Mouse (Mus musculus): ENCODE results near the gene Hs6st3.

Gene Hs6st3

DNA sequence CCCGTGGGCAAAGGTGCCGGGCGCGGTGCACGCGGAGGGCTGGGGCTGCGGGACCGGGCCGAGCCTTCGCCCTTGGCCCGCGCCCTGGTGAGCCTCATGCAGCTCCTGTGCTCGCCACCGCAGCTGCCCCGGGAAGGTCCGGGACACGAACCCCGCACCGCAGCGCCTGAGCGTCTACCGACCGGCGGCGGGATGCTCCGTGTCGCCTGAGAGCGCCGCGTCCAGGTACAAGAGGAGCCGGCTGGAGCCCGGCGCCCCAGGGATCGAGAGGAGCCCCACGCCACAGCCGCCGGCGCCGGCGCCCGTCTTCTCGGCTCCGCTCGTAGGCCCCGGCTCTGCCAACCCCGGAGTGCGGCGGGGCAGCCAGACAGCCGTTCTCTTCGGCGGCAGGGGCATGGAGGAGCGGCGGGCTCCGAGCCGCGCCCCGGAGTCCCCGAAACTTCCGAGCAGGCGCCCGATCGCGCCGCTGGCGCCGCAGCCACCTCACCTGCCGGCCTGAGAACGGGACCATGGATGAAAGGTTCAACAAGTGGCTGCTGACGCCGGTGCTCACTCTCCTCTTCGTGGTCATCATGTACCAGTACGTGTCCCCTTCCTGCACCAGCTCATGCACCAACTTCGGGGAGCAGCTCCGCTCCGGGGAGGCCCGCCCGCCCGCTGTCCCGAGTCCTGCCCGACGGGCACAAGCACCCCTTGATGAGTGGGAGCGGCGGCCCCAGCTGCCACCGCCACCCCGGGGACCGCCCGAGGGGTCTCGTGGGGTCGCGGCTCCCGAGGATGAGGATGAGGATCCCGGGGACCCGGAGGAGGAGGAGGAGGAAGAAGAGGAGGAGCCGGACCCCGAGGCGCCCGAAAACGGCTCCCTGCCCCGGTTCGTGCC lies at the start of gene Hs6st3:
Hs6st3 (plus strand) TSS at position 436 of the 880 bp plus-strand sequence.
- no peak for DNase-seq (ENCODE audit: low read depth, low spot score)

DNA sequence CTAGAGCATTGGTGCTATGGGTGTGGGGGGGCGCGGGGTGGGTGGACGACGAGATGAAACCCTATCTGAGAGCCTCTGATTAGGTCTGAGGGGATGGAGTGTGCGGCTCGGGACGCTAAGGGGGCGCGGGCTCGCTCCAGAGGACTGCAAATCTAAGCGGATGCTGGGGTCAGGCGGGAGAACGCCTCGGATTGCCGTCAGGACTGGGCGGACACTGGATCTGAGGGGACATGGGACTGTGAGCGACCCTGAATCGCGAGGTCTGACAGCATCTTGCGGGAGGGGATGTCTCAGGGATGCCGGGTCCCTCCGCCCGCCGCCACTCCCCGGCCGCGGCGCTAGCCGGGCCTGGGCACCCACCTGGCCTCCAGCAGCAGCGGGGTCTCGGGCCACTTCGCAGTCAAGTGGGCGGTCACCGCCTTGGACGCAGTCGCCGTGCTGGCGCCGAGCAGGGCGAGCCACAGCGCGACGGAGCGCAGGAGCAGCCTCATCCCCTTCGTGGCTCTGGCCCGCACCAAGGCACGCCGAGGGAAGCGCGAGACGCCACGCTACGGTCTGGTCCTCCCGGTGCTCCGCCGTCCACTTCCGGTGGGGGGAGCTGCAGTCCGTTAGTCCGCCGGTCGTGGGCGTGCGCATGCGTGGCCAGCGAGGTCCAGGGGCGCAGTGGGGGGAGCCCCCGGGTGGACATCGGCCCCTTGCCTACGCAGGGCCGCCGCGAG lies 39.1 kb upstream of the Hs6st3 start, which contains the start of gene Uggt2:
Uggt2 (minus strand) TSS at position 580 of the 719 bp plus-strand sequence.
- DNase-seq (ENCODE audit: low read depth, low spot score) = peak; percentile 68

DNA sequence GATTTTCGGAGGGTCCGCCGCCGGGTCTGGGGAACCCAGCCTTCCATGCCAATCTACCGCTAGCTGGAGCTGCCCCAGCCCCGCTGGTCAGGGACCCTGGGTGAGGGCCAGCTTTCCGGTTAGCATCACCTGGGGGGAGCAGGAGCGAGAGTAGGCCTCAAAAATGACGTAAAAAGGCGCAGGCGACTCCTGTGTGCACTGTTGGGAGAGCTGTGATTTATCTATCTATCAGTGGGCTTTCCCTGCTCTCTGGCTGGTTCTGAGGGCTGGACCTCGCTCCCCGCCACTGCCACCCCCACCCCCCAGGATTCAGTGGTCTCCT lies 38.6 kb upstream of the Hs6st3 start:
- DNase-seq (ENCODE audit: low read depth, low spot score) = peak; percentile 2

DNA sequence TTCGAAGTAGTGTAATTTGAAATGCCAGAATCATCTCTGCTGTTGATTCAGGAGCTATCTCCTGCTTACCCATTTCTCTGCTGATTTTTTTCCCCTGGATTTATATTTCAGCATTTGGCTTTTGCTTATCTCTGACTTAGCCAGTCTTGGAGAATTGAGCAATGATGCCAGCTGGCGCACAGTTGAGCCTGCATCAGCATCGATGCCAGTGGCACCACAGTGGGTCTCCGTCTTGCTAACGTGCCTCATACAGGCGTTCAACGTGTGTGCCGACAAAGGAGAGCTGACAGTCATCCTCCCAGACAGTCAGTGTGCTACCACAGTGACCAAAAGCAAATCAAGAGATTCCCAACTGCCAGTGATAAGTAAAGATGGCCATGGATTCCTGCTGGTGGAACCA lies 30.6 kb upstream of the Hs6st3 start:
- DNase-seq (ENCODE audit: low read depth, low spot score) = no peak

DNA sequence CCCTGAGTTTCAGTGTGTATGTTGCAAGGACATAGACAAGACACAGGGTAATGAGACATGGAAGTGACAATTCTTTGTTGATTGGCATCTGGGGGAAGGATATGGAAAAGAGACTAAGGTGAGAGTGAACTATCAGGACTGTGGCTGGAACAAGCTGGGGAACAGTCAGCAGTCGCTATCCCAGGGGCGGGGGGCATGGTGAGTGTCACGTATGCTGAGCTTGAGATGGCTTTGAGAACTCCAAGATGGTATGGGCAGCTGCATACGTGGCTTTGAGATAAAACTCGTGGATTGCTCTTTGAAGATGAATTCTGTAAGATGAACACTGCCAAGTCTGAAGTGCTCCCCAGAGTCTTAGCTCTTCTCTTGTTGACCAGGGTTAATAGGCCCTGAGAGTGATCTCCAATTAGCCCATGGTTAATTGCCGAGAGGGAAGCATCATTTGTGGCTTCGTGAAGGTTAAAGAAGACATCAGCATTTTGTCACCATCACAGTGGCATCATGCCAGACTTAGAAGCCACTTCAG lies 29.3 kb upstream of the Hs6st3 start:
- DNase-seq (ENCODE audit: low read depth, low spot score) = no peak

DNA sequence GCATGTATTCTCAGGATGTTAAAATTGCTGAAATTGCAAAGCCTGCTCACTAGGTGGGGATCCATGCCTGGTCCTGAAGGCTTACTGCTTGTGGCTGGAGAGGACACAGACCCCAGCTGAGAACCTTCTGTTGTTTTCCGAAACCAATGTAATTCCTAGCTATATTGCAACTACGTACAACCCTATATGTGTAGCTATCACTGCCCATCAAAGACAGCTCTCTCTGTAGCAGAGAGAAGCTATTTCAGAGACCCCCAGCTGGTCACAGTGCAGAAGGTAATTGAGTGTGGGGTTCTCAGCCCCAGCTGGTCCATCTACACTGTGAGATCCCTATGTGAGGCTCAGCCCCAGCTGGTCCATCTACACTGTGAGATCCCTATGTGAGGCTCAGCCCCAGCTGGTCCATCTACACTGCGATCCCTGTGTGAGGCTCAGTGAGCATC lies 28.3 kb upstream of the Hs6st3 start:
- no peak for DNase-seq (ENCODE audit: low read depth, low spot score)

DNA sequence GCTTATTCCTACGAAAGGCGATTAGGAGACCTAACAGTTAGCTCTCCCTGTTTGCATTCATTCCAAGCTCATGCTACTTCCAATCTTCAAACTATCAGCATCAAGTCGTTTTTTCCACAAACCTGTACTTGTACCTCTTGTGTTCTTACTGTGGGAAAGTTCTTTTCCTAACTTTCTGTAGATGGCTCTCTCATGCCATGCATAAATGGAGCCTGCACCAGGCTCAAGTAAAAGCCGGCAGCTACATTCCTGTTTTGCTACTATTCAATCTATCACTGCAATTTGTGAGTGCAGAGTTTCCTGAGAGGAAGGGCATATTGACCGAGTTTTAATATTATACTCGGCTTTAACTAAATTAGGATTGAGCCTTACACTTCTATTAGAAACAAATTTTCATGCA lies 25.6 kb upstream of the Hs6st3 start:
- DNase-seq (ENCODE audit: low read depth, low spot score) = no peak

DNA sequence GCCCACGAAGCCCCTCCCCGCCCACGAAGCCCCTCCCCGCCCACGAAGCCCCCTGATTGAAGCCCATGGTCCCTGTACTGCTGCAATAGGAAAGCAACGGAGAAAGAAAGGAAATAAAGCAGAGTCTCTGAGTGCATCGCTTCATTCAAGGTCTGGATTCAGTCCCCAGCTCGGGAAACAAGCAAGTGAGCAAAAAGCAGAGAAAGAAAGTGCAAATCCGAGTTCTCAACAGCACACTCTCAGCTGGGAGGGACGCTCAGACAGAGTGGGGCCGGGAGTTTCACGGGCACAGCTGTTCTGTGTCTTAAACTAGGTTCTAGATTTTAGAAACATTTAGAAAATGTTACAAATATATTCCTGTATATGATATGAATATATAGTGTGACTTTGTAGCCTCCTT lies 14.6 kb upstream of the Hs6st3 start:
- no peak for DNase-seq (ENCODE audit: low read depth, low spot score)

DNA sequence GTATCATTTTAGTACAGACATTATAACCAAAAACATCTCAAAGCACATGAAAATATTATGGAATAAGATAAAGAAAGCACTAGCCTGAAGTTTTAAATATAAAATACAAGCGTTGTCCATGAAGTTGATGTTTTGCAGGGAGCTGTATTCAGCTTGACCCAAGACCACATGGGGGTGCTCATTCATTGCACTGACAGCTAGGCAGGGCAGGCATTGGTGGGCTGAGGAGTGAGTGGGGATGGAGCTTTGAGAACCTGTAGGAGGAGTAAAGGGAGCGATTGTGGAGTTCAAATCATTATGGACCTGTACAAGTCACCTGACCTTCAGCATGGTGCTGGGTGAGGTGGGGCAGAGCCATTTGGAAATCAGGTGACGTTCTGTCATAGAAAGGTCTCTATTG lies 14.1 kb upstream of the Hs6st3 start:
- no peak for DNase-seq (ENCODE audit: low read depth, low spot score)

DNA sequence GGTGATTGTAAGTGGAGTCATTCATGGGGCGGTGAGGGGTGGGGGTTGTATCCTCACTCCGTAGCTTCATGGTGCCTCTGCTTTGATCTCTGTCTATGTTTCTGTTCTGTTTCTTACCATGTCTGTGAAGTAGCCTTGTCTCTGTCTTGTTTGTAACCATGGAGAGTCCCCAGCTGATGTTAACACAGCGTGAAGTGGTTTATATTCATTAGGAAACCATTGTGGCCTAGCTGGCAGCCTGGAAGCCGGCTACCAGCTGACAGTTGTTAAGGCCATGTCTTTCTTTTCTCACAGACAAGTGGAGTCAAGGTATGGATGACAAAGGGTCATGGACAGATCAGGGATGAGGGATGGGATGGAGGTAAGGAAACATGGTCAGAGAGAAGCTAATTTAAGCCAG lies 12.3 kb upstream of the Hs6st3 start:
- DNase-seq (ENCODE audit: low read depth, low spot score) = no peak

DNA sequence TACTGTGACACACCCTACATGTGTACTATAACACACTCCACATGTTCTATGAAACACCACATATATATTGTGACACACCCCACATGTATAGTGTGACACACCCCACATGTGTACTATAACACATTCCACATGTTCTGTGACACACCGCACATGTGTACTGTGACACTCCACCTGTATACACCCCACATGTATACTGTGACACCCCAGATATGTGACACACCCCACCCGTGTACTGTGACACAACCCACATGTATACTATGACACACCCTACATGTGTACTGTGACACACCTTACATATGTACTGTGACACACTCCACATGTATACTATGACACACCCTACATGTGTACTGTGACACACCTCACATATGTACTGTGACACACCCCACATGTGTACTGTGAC lies 10.8 kb upstream of the Hs6st3 start:
- DNase-seq (ENCODE audit: low read depth, low spot score) = no peak

DNA sequence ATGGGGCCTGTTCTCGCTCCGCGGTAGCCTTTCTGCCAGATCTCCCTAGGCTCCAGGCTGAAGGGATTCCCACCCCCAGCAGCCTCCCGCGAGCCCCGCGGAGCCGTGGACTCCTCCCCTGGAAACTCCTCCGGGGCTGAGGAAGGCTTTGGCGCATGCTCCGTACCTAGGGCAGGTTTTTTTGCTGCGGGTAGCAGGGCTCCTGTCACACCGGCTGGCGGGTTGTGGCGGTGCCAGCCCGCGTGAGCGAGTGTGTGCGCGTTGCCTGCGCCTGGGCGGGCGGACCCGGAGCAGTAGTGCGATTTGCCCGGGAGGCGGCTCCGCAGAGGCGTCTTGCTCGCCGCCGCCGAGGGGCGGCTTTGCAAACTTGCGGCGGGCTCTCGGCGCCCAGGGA lies 632 bp upstream of the Hs6st3 start:
- DNase-seq (ENCODE audit: low read depth, low spot score) = no peak

DNA sequence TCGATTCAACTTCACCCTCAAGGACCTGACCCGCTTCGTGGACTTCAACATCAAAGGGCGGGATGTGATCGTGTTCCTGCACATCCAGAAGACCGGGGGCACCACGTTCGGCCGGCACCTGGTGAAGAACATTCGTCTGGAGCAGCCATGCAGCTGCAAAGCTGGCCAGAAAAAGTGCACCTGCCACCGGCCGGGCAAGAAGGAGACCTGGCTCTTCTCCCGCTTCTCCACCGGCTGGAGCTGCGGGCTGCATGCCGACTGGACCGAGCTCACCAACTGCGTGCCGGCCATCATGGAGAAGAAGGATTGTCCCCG lies 602 bp downstream of the Hs6st3 start:
- no peak for DNase-seq (ENCODE audit: low read depth, low spot score)

DNA sequence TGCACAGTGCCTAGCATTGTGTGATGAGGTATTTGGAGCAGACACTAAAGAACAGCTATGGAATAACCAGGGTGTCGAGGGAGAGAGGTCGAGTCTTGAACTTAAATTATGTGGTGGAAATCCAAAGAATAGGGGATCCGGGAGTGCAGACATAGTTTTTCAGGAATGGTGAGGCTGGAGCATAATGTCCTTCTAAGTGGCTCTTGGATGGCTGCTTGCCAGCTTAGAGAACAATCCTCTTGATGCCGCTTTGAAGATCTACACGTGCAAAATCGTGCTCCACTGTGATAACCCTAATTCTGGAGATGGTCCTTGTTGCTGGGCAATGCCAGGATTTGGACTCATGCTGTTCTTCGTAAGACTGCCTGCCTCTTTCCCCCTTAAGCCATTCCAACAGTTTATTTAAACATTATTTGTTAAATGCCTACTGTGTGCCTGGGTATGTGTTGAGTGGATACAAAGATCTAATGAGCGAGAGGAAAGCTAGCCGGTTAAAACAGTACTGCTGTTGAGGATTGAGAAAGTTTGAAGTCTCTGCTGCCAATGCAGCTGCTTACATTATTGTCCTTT lies 1.3 kb downstream of the Hs6st3 start:
- no peak for DNase-seq (ENCODE audit: low read depth, low spot score)

DNA sequence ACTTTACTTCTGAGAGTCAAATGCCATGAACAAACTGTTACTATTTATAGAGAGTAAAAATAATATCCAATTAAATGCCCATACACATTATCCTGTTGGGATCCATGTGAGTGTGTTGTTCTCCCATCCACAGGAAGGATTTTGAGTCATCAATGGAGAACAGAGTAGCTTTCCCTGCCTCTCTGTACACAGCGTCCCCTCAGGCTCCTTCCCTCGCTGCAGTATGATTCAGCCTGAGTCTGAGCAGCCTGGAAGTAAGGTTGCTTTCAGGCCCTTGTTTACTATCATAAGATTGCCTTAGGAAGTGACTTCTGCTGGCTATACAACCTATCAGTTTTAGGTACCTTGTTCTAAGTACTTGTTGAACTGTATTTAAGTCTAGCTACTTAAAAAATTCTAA lies 14.9 kb downstream of the Hs6st3 start:
- DNase-seq (ENCODE audit: low read depth, low spot score) = no peak

DNA sequence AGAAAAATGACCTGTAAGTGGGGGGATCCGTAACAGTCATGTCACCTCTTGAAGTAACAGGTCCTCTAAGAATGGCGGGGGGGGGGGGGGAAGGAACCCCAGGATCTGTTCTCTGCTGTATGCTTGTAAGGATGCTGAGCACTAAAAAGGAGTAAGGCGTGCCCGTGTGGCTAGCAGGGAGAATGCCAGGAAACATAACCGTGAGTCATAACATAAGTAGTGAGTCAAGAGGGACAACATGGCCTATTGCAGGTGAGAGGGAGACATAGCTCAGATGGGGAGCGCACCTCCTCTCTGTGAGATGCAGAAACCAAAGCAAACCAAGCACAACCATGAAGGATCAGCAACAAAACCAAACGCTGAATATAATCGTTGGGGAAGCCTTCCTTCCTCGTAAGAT lies 55.8 kb downstream of the Hs6st3 start:
- no peak for DNase-seq (ENCODE audit: low read depth, low spot score)

DNA sequence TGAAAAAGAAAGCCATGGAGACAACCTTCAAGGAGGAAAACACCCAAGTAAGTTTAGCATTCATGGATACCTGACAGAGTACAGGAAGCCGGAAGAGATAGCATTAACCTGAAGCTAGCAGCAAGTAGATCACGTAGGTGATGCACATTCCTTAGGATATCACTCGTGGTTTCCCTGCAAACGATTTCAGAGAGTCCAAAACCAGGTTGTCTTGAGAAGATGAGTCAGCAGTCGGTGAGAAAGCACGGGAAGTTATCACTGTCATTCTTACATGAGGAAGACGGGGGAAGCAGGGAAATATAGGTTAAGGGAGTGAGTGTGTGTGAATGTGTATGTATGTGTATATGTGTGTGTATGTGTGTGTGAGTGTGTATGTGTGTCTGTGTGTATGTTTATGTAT lies 65.4 kb downstream of the Hs6st3 start:
- DNase-seq (ENCODE audit: low read depth, low spot score) = no peak

DNA sequence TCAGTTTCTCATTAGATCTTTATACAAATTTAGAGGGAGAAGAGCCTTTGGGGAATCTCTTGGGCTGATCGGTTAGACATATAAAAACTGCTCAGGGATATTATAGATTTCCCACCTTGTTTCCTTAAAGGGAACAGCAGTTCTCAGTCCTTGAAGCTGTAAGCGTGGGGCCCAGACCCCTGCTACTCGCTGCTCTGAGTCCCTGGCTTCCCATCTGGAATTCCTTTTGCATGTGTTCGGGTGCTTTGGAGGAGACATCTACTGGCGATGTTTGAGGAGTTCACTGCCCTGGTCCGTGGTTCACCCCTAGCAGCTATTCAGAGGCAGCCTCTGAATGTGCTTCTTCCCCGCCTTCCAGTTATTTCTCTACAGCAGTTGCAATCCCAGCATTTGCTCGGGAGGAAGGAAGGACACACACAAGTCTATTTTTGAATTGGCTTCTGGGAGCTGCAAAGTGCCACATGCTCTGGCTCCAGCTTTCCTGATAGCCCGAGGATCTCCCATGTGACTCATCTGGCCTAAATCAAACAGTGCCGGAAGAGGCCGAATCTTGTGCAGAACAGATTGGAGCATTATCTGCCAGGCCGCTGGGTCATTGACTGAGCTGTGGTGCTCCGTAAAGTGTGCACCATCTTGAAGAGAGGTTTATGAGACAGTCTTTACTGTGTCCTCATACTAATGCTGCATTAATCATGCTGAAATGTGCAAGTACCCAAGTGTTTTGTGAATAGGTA lies 77.6 kb downstream of the Hs6st3 start:
- no peak for DNase-seq (ENCODE audit: low read depth, low spot score)

DNA sequence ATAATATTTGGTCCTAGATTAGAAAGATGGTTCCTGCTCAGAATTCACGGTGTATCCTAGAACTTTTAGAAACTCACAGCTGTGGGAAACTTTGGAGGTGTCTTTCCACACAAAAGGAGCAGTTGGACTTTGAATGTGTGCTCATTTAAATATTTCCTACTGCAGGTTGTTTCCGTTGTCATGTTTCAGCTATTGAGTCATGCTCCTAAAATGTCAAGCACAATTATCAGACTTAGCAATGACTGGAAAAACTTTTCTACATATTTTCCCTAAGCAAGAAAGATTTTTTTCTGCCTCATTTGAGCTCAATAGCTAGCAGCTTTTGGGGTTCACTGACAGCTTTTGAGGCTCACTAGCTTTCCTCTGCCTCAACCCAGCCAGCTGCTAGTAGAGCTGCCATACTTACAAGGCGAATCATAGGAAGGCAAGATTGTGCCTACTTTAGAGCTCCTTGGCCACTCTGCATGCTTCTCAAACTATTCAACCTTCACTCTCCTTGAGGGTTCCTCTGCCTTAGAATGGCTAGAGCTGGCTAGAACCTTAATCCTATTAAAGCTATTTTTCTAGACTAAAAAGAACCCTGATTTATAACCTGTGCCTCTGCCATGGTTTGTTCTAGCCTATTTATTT lies 89.7 kb downstream of the Hs6st3 start:
- no peak for DNase-seq (ENCODE audit: low read depth, low spot score)

DNA sequence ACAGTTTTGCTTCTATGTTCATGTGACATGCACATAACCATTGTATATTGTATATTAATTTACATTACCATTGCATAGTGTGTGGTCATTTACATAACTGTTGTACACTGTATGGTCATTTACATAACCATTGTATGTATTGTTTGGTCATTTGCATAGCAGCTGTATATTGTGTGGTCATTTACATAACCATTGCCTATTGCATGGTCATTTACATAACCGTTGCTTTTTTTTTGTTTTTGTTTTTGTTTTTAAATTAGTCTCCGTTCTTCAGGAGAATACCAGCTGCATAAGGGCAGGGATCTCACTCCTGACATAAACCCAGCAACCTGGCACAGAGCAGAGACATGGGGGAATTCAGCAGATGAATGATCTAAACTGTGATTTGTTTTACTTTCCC lies 95.5 kb downstream of the Hs6st3 start:
- no peak for DNase-seq (ENCODE audit: low read depth, low spot score)

DNA sequence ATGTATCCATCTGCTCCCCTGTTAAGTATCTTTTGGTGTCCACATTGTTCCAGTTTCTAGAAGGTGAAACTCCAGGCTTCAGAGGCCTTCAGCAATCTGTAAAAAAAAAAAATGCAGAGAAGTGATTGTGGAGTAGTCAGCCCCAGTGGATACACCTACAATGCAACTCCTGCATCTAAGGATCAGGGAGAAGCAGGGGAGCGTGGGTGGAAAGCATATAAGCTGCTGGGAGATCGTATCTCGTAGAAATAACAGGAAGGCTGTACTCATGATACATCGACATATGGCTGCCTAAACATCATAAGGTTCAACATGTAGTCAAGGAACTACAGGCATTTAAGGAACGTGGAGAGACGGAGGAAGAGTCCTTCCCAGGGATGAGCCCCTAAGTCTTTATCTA lies 109.0 kb downstream of the Hs6st3 start:
- DNase-seq (ENCODE audit: low read depth, low spot score) = no peak

All from skeletal muscle tissue, adult 2 months (tissue).